Mouse (Mus musculus) left cerebral cortex, postnatal 10 days (tissue): ENCODE data around the gene Map3k20. TPM values are rescaled to one million over a fixed set of nuclear protein-coding genes. Genes with fewer than 3 reads are reported as not detected.

Source experiments
- DNase-seq, 2 experiments: peaks; one replicate each; pipeline ENCODE4 v3.0.0; 2021 to 2022; ENCODE audit warnings: low spot score in 2 of 2, mixed read lengths in 1 of 2; ENCODE audit errors: extremely low spot score in 1 of 2
- intact Hi-C: fragments of 180-260 bp; cut with DNase I; formaldehyde crosslinking; loops from one replicate; pipeline ENCODE4 v1.15.1; 2025
- total RNA-seq, 2 experiments: library from RNA; stranded (reverse); gene quantifications; 2 replicates each; pipeline ENCODE4 v1.2.3; 2021

Map3k20 gene
- total RNA-seq, 2 experiments from 2014 or later: 11.1 to 12.7 TPM

- no peak for DNase-seq
- intact Hi-C loops: no loop called here
These were observed 15.6 kb upstream of the Map3k20 start for GRCm38 (mm10) chr2:72269651-72270341.

- intact Hi-C loops: no loop called here
- no peak for DNase-seq
These were observed 7.1 kb upstream of the Map3k20 start for GRCm38 (mm10) chr2:72278247-72278873.

DNA sequence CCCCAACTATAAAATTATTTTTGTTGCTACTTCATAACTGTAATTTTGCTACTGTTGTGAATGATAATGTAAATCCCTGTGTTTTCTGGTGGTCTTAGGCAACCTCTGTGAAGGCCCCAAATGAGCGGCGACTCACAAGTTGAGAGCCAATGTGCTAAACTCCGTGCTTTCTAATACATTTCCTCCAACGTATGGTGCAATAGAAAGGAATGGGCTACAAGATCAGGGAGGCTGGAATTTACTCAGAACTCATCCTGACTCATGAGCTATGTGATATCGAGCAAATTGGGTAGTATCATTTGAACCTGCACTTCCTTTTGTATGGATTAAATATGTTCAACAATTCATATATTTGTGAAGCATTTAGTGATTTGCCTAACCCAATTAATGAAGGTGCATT, 4.9 kb upstream of the Map3k20 start:
- no peak for DNase-seq
- intact Hi-C loops: no loop called here

GRCm38 (mm10) chr2:72281971-72282370, 3.5 kb upstream of the Map3k20 start:
- no peak for DNase-seq
- intact Hi-C loops: no loop called here

DNA sequence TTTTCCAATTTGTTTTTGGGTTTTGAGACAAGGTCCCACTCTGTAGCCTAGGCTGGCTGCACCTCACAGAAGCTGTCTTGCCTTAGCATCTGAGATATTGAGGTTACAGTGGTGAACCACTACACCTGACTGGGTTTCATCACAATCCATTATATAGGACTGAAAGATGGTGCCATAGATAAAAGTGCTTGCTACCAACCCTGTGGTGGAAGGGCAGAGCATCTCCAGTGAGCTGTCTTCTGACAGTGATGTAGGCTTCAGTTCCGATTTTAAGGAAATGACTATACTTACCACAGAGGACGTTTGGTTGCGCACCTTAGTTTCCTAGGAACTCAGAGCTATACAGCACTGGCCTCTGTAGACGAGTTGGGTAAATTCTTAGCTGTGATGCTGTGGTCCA, 2.7 kb upstream of the Map3k20 start:
- no peak for DNase-seq
- intact Hi-C loops: no loop called here

DNA sequence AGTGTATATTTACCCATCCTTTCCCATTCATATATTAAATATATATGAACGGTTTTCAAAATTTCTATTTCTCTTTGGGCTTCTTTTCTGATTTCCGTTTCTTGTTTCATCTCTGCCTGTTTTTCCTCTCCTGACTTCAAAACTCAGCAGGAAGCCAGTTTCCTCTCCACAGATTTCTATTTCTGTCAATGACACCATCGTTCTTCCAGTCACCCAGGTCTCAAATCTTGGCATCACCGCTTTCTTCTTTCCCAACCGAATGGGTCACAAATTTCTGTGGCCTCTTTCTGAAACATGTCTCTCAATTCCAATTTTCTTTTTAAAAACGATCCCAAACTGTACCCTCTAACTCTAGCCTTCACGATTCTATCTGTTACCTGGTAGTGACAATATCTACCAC, 748 bp upstream of the Map3k20 start:
- DNase-seq: no peak
- intact Hi-C loops: no loop called here

- intact Hi-C loops: no loop called here
These were observed 638 bp downstream of the Map3k20 start for GRCm38 (mm10) chr2:72285888-72286661.

DNA sequence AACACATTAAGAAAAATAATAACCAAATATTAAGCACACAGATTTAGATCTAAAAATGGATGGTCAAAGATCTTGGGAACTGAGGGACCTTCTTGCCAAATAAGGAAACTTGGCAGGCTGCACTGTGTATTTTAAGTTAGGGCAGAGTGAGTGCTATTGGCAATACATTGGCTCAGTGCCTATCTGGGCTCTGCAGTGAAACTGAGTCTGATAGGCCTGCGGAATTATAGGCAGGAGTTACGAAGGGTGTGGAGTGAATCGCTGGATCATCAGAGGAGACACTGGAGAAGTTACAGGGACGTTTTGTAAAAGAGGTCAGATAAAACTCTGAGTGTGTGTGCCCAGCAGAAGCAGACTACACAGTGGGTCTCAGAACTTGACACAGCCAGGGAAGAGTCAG, 1.7 kb downstream of the Map3k20 start:
- intact Hi-C loops: no loop called here
- no peak for DNase-seq

More at GRCm38 (mm10) chr2:72285888-72286661, 638 bp downstream of the Map3k20 start:
- DNase-seq: peak in 1 of 2 experiments; percentile 48

DNA sequence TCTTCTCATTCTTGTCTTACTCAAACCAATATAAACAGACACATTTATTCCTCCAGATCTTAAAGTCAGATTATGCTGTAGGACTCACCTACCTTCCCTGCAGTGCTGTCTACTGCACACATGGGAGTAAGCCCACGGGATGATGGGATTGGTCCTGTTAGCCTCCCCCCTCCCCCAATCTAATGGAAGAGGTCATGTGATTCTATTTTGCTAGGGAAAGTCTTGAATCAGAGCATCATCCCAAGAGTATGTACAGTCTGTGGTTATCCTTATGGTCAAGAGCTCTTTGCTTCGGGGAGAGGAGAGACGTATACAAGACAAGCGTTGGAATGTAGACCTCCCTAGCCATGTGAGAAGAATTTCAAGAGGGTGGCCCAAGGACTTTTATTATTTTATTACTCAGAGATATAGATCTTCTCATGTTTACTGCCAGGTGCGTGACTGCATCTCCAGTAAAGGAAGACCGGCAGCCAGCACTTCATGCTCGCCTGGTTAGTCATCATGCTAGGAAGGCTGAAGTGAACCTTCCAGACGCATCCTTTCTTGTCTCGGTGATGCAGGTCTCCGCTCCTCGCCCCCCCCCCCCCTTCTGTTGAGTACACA, 3.6 kb downstream of the Map3k20 start:
- no peak for DNase-seq
- intact Hi-C loops: no loop called here

- intact Hi-C loops: no loop called here
- no peak for DNase-seq
These were observed 5.7 kb downstream of the Map3k20 start for GRCm38 (mm10) chr2:72291103-72291502.

- DNase-seq: no peak
- intact Hi-C loops: no loop called here
These were observed 7.1 kb downstream of the Map3k20 start for GRCm38 (mm10) chr2:72292573-72292972.

GRCm38 (mm10) chr2:72294994-72295393, 9.6 kb downstream of the Map3k20 start:
- no peak for DNase-seq

DNA sequence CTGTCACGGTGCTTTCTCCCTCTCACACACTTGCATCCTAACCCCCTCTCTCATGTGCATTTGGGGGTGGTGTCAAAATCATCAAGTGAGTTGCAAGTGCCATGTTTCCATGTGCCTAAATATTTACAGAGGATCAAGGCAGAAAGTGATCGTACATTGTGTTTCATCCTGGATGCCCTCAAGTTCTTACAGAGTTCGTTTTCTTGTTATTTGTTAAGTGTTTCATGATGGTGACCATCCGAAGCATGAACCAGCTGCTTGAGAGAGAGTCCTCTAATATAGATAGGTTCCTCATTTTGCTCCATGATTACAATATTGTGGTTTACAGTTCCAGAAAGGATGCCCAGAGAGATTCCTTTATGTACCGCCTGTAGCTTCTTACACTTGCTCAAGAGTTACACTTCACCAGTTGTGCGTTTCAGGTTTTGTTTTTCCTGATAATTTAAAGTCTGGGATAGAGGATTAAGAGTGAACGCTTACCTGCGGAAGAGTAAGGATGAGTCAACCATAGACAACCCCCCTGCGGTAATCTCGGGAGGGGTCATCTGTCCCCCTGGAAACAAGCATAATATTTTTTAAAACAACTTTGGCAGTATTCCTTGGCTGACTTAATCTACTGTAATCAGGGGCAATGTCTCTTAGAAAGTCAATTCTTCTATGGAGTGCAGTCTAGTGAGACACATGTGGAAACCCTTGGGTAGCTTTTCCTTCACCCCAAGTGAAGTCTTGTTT, 11.7 kb downstream of the Map3k20 start:
- no peak for DNase-seq
- intact Hi-C loops: loop anchor here (5.0 kb wide), 1 partner anchor 95 kb away; no protein-coding TSS in a partner anchor

More at GRCm38 (mm10) chr2:72294994-72295393, 9.6 kb downstream of the Map3k20 start:
- intact Hi-C loops: loop anchor here (5.0 kb wide), 1 partner anchor 97 kb away; no protein-coding TSS in a partner anchor

GRCm38 (mm10) chr2:72297716-72298082, 12.3 kb downstream of the Map3k20 start:
- intact Hi-C loops: loop anchor here (5.0 kb wide), 1 partner anchor 95 kb away; no protein-coding TSS in a partner anchor
- peak in 1 of 2 experiments; percentile 82 for DNase-seq

DNA sequence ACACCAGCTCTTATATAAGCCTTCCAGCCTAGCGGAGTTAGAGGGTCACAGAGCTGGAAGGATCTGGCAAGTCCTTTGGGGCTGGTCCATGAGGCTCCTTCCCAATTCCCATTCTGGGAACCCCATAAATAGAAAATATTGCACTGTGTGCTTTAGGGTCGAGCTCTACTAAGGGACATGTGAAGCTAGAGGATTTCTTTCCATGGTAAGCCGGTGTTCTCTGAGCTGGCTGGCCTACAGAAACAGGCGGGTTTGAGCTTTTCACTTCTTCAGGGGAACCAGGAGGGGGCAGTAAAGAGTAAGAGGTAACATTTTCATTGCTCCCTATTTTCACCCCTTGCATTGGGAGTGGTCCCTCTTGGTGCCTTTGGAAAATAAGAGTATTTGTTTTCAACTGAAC, 13.0 kb downstream of the Map3k20 start:
- no peak for DNase-seq
- intact Hi-C loops: loop anchor here (5.0 kb wide), 1 partner anchor 94 kb away; no protein-coding TSS in a partner anchor

GRCm38 (mm10) chr2:72301194-72301916, 15.9 kb downstream of the Map3k20 start:
- intact Hi-C loops: no loop called here
- DNase-seq: no peak

DNA sequence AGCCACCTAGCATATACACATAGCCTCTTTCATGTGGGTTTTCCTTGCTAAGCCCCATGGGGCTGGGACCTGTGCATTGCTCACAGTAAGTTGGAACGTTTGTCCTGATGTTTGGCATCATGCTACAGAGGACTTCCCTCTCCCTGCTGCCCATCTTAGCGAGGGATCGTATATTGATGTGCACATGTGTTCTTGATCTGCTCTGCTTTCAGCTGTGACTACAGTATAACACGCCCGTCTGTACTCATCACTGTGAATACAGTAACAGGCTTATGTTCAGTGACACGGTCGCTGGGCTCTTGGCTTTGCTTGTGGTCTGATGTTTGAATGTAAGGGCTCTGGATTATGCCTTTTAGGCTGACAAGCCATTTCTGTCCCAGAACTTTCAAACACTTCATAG, 20.3 kb downstream of the Map3k20 start:
- intact Hi-C loops: no loop called here
- DNase-seq: no peak

DNA sequence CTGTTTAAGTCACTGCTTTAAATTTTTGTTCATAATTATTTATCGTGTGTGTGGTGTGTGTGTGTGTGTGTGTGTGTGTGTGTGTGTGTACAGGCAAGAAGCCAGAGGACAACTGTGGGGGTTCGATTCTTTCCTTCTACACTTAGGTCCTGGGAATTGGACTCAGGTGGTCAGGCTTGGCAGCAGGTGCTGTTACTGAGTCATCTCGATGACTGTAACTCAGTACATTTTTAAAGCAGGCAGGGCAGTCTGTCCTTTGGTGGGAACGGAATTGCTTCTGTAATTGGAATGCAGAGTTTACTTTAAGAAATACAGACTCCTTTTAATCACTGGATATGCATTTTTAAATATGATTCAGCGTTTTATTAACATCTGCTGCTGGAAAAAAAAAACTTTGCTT, 22.9 kb downstream of the Map3k20 start:
- no peak for DNase-seq
- intact Hi-C loops: no loop called here
